Mouse (Mus musculus) CH12.LX (cell line): ENCODE results near the gene Gm20604.

Experiments used
- BHLHE40 ChIP-seq: IDR thresholded peaks from 2 replicates; pipeline ENCODE4 v1.6.1; 2011; ENCODE audit warnings: mild to moderate bottlenecking, low read depth, low read length, improper control_type of control experiment
- CHD2 ChIP-seq: IDR thresholded peaks from 2 replicates; pipeline ENCODE4 v1.6.1; 2011; ENCODE audit warnings: low read length, improper control_type of control experiment
- CTCF ChIP-seq, 2 experiments: IDR thresholded peaks in 1 of 2; conservative IDR thresholded peaks in 1 of 2; 2 replicates each; pipeline ENCODE4 v1.5.1; 2011 to 2012; ENCODE audit warnings: low read depth in 2 of 2, low read length in 2 of 2, improper control_type of control experiment in 1 of 2, inconsistent platforms in 1 of 2, mild to moderate bottlenecking in 1 of 2, moderate library complexity in 1 of 2
- EP300 ChIP-seq: IDR thresholded peaks from 2 replicates; pipeline ENCODE4 v1.6.1; 2011; ENCODE audit warnings: low read length, improper control_type of control experiment
- JUND ChIP-seq: conservative IDR thresholded peaks from 2 replicates; pipeline ENCODE4 v1.6.1; 2011; ENCODE audit warnings: low read depth, low read length, improper control_type of control experiment
- MAFK ChIP-seq: IDR thresholded peaks from 2 replicates; pipeline ENCODE4 v1.6.1; 2011; ENCODE audit warnings: low read length, improper control_type of control experiment; ENCODE audit not compliant: insufficient replicate concordance
- MAX ChIP-seq: IDR thresholded peaks from 2 replicates; pipeline ENCODE4 v1.6.1; 2011; ENCODE audit warnings: low read length, improper control_type of control experiment
- NELFE ChIP-seq: IDR thresholded peaks from 2 replicates; pipeline ENCODE4 v1.6.1; 2011; ENCODE audit warnings: low read depth, low read length, improper control_type of control experiment
- POLR2A ChIP-seq: IDR thresholded peaks from 2 replicates; pipeline ENCODE4 v1.6.1; 2011; ENCODE audit warnings: low read depth, mild to moderate bottlenecking, improper control_type of control experiment, low read length
- POLR2AphosphoS2 ChIP-seq: IDR thresholded peaks from 2 replicates; pipeline ENCODE4 v1.6.1; 2011; ENCODE audit warnings: low read depth, low read length, improper control_type of control experiment
- USF1 ChIP-seq: IDR thresholded peaks from 2 replicates; pipeline ENCODE4 v1.6.1; 2014; ENCODE audit warnings: low read depth, mild to moderate bottlenecking, inconsistent platforms, low read length, improper control_type of control experiment
- ZC3H11A ChIP-seq: IDR thresholded peaks from 2 replicates; pipeline ENCODE4 v1.6.1; 2012; ENCODE audit warnings: low read depth, mild to moderate bottlenecking, inconsistent platforms, low read length, improper control_type of control experiment
- ZNF384 ChIP-seq: IDR thresholded peaks from 2 replicates; pipeline ENCODE4 v1.6.1; 2012; ENCODE audit warnings: low read depth, low read length, improper control_type of control experiment, inconsistent platforms

- TF ChIP-seq MAFK (no peak), JUND (no peak), CTCF (conservative IDR thresholded peaks at IDR 0.05 in 1 of 2, IDR thresholded peaks at IDR 0.05 in 1 of 2; ENCODE audit: low read depth in 2 of 2, low read length in 2 of 2) (peak in 1 of 2 experiments; percentile 72; a peak in 2 of 4 replicates), ZC3H11A (no peak), MAX (no peak), ZNF384 (no peak), POLR2A (no peak), EP300 (no peak), POLR2AphosphoS2 (no peak), CHD2 (no peak), NELFE (no peak), USF1 (no peak), BHLHE40 (no peak)
Measured at GRCm38 (mm10) chr12:102740285-102740684, 18.2 kb downstream of the Gm20604 start.
